Mouse (Mus musculus): ENCODE results near the gene Col4a2. TPM values are rescaled to one million over a fixed set of nuclear protein-coding genes. Genes with fewer than 3 reads are reported as not detected.

Col4a2 gene
- total and polyA plus RNA-seq, 2 experiments from 2014 or later, result 26.6 to 95.7 TPM

GRCm38 (mm10) chr8:11397126-11397525 lies 84.5 kb downstream of the Col4a2 start:
- no peak for TF ChIP-seq CTCF (IDR thresholded peaks at IDR 0.05; ENCODE audit: low read depth)
- DNase-seq, result no peak
- no peak overlapping the region for H3K4me2 ChIP-seq (ENCODE audit: low read depth)
- H3K9ac ChIP-seq, result no peak overlapping the region
- 90% methylated on average over 9 of the region's 9 CpGs for WGBS
- no peaks in the 10 kb centered on the region; the same call in 1 of the 2 replicates for H3K4me1 ChIP-seq (ENCODE audit: insufficient read depth)
- no peaks in the 10 kb centered on the region for H3K27me3 ChIP-seq (ENCODE audit: insufficient read depth, low read length)
- H3K9me3 ChIP-seq (ENCODE audit: low read length), result no peaks in the 10 kb centered on the region
- H3K36me3 ChIP-seq (ENCODE audit: insufficient read depth), result no peaks in the 10 kb centered on the region
- no peak overlapping the region for H3K27ac ChIP-seq (ENCODE audit: low read depth, low read length)
- no peak for ATAC-seq
- no peak overlapping the region for H3K4me3 ChIP-seq (ENCODE audit: low read depth, low read length)

- Histone ChIP-seq H3K4me3 (ENCODE audit: low read depth, low read length) (no peak overlapping the region), H3K36me3 (ENCODE audit: insufficient read depth) (0 out of 2 replicates have a peak, but pooled peaks cover 3% of the 10 kb centered on the region), H3K27ac (ENCODE audit: low read depth, low read length) (no peak overlapping the region), H3K4me2 (ENCODE audit: low read depth) (no peak overlapping the region), H3K4me1 (ENCODE audit: insufficient read depth) (no peaks in the 10 kb centered on the region), H3K9ac (no peak overlapping the region), H3K9me3 (ENCODE audit: low read length) (no peaks in the 10 kb centered on the region), H3K27me3 (ENCODE audit: insufficient read depth, low read length) (no peaks in the 10 kb centered on the region)
- ATAC-seq (no peak), DNase-seq (no peak)
- no peak for TF ChIP-seq CTCF (IDR thresholded peaks at IDR 0.05; ENCODE audit: low read depth)
- 29% methylated on average over 8 of the region's 8 CpGs for WGBS
Observed at GRCm38 (mm10) chr8:11399706-11400105, 87.1 kb downstream of the Col4a2 start.

GRCm38 (mm10) chr8:11400244-11400643 lies 87.6 kb downstream of the Col4a2 start:
- ATAC-seq, result no peak
- Histone ChIP-seq H3K9ac (no peak overlapping the region), H3K4me1 (ENCODE audit: insufficient read depth) (no peaks in the 10 kb centered on the region), H3K36me3 (ENCODE audit: insufficient read depth) (0 out of 2 replicates have a peak, but pooled peaks cover 3% of the 10 kb centered on the region), H3K27me3 (ENCODE audit: insufficient read depth, low read length) (no peaks in the 10 kb centered on the region), H3K4me2 (ENCODE audit: low read depth) (no peak overlapping the region), H3K27ac (ENCODE audit: low read depth, low read length) (no peak overlapping the region), H3K9me3 (ENCODE audit: low read length) (no peaks in the 10 kb centered on the region), H3K4me3 (ENCODE audit: low read depth, low read length) (no peak overlapping the region)
- WGBS, result 79% methylated on average over 8 of the region's 8 CpGs
- no peak for DNase-seq
- TF ChIP-seq CTCF (IDR thresholded peaks at IDR 0.05; ENCODE audit: low read depth), result no peak

GRCm38 (mm10) chr8:11401183-11401582 lies 88.6 kb downstream of the Col4a2 start:
- no peaks in the 10 kb centered on the region for H3K27me3 ChIP-seq (ENCODE audit: insufficient read depth, low read length)
- 0 out of 2 replicates have a peak, but pooled peaks cover 3% of the 10 kb centered on the region for H3K36me3 ChIP-seq (ENCODE audit: insufficient read depth)
- H3K27ac ChIP-seq (ENCODE audit: low read depth, low read length), result no peak overlapping the region
- H3K9me3 ChIP-seq (ENCODE audit: low read length), result no peaks in the 10 kb centered on the region
- H3K4me2 ChIP-seq (ENCODE audit: low read depth), result no peak overlapping the region
- DNase-seq (no peak), ATAC-seq (no peak)
- H3K9ac ChIP-seq, result no peak overlapping the region
- 94% methylated on average over 5 of the region's 5 CpGs for WGBS
- peaks cover 6% of the 10 kb centered on the region; the same call in 1 of the 2 replicates for H3K4me1 ChIP-seq (ENCODE audit: insufficient read depth)
- no peak for TF ChIP-seq CTCF (IDR thresholded peaks at IDR 0.05; ENCODE audit: low read depth)
- H3K4me3 ChIP-seq (ENCODE audit: low read depth, low read length), result no peak overlapping the region

DNA sequence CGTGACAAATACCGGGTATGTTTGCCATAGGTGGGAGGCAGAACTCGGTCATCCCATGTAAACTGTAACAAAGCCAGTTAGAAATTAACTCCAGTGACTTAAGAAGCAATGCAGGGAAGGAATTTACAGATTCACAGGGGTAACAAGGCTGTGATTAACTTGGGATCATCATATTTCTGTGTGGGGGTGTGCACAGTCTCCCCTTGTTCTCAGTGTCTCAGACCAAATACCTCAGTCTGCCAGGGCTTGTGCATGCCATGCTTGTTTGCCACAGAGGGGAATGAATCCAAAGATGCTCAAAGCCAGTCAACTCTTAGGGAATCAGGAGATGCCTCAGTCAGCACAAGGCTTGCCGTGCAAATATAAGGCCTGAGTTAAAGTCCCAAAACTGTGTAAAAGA lies 89.6 kb downstream of the Col4a2 start:
- no peak for ATAC-seq

DNA sequence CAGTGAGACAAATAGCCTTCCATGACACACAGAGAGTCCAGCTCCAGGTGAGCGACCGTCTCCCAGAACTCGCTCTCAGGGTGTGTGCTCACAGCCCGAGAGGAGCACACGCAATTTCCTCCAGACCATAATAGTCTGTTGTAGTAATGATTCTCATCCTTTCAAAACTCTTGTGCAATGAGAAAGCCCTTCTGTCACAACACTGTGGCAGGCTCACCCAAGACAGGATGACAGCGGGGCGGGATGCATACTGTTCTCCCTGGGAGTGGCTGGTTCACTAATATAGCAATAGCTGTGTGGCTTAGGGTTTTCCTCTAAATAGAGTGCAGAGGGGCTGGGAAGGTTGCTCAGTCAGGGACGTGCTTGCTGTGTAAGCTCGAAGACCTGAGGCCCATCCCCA lies 91.2 kb downstream of the Col4a2 start:
- no peak for ATAC-seq
- Histone ChIP-seq H3K27me3 (ENCODE audit: insufficient read depth, low read length) (no peaks in the 10 kb centered on the region), H3K27ac (ENCODE audit: low read depth, low read length) (no peak overlapping the region), H3K9me3 (ENCODE audit: low read length) (no peaks in the 10 kb centered on the region), H3K4me3 (ENCODE audit: low read depth, low read length) (no peak overlapping the region), H3K9ac (no peak overlapping the region), H3K36me3 (ENCODE audit: insufficient read depth) (0 out of 2 replicates have a peak, but pooled peaks cover 13% of the 10 kb centered on the region), H3K4me1 (ENCODE audit: insufficient read depth) (peaks cover 12% of the 10 kb centered on the region; the same call in 1 of the 2 replicates), H3K4me2 (ENCODE audit: low read depth) (no peak overlapping the region)
- 84% methylated on average over 9 of the region's 9 CpGs for WGBS
- TF ChIP-seq CTCF (IDR thresholded peaks at IDR 0.05; ENCODE audit: low read depth), result no peak
- no peak for DNase-seq

More for the DNA sequence above, 89.6 kb downstream of the Col4a2 start:
- Histone ChIP-seq H3K4me2 (ENCODE audit: low read depth) (no peak overlapping the region), H3K9me3 (ENCODE audit: low read length) (no peaks in the 10 kb centered on the region), H3K4me3 (ENCODE audit: low read depth, low read length) (no peak overlapping the region), H3K27ac (ENCODE audit: low read depth, low read length) (no peak overlapping the region), H3K4me1 (ENCODE audit: insufficient read depth) (peaks cover 12% of the 10 kb centered on the region; the same call in 1 of the 2 replicates), H3K27me3 (ENCODE audit: insufficient read depth, low read length) (no peaks in the 10 kb centered on the region), H3K36me3 (ENCODE audit: insufficient read depth) (0 out of 2 replicates have a peak, but pooled peaks cover 5% of the 10 kb centered on the region), H3K9ac (no peak overlapping the region)
- no peak for TF ChIP-seq CTCF (IDR thresholded peaks at IDR 0.05; ENCODE audit: low read depth)
- 96% methylated on average over 4 of the region's 4 CpGs for WGBS
- no peak for DNase-seq

GRCm38 (mm10) chr8:11404614-11405013 lies 92.0 kb downstream of the Col4a2 start:
- no peak for ATAC-seq
- Histone ChIP-seq H3K9ac (no peak overlapping the region), H3K4me2 (ENCODE audit: low read depth) (no peak overlapping the region), H3K27ac (ENCODE audit: low read depth, low read length) (no peak overlapping the region), H3K9me3 (ENCODE audit: low read length) (no peaks in the 10 kb centered on the region), H3K27me3 (ENCODE audit: insufficient read depth, low read length) (no peaks in the 10 kb centered on the region), H3K4me3 (ENCODE audit: low read depth, low read length) (no peak overlapping the region), H3K36me3 (ENCODE audit: insufficient read depth) (0 out of 2 replicates have a peak, but pooled peaks cover 13% of the 10 kb centered on the region), H3K4me1 (ENCODE audit: insufficient read depth) (peaks cover 12% of the 10 kb centered on the region; the same call in 1 of the 2 replicates)
- no peak for DNase-seq
- 87% methylated on average over 4 of the region's 4 CpGs for WGBS
- TF ChIP-seq CTCF (IDR thresholded peaks at IDR 0.05; ENCODE audit: low read depth), result no peak

Measured in forebrain, postnatal 0 days (tissue).